Mouse (Mus musculus) midbrain, postnatal 0 days (tissue): ENCODE data around the gene Kalrn. TPM values are rescaled to one million over a fixed set of nuclear protein-coding genes. Genes with fewer than 3 reads are reported as not detected.
A peak's percentile ranks its signal among the peaks of the same experiment; 100 is the strongest.

Experiments used
- ATAC-seq: fragments of 200-750 bp; cut with Nextera tagmentation; 2 replicates; pipeline ENCODE4 v1.8.0; 2017; ENCODE audit warnings: moderate number of reproducible peaks, mild to moderate bottlenecking, moderate TSS enrichment, moderate library complexity; ENCODE audit not compliant: low FRiP score
- DNase-seq: peaks from one replicate; pipeline ENCODE4 v3.0.0-alpha.2; 2015; ENCODE audit warnings: low spot score
- H3K27ac ChIP-seq: fragments of 300-500 bp; sonication (generic); 2 replicates; pipeline ENCODE4 v1.5.1; 2014; ENCODE audit warnings: low read depth, mild to moderate bottlenecking, low read length, mixed read lengths
- H3K27me3 ChIP-seq: fragments of 300-500 bp; sonication (generic); 2 replicates; pipeline ENCODE4 v1.6.1; 2014; ENCODE audit warnings: low read length, control low read depth, mixed read lengths; ENCODE audit not compliant: insufficient read depth
- H3K36me3 ChIP-seq: fragments of 300-500 bp; sonication (generic); 2 replicates; pipeline ENCODE4 v1.6.1; 2014; ENCODE audit warnings: low read length, control low read depth, mixed read lengths; ENCODE audit not compliant: insufficient read depth
- H3K4me1 ChIP-seq: fragments of 300-500 bp; sonication (generic); 2 replicates; pipeline ENCODE4 v1.6.1; 2014; ENCODE audit warnings: mild to moderate bottlenecking, control low read depth, antibody characterized with exemption, low read length, mixed read lengths; ENCODE audit not compliant: insufficient read depth
- H3K4me2 ChIP-seq: fragments of 300-500 bp; sonication (generic); 2 replicates; pipeline ENCODE4 v1.6.1; 2014; ENCODE audit warnings: low read depth, mild to moderate bottlenecking, low read length, mixed read lengths; ENCODE audit not compliant: poor library complexity, severe bottlenecking
- H3K4me3 ChIP-seq: fragments of 300-500 bp; sonication (generic); 2 replicates; pipeline ENCODE4 v1.5.1; 2014; ENCODE audit warnings: low read depth, mild to moderate bottlenecking, low read length, moderate library complexity
- H3K9ac ChIP-seq: fragments of 300-500 bp; sonication (generic); replicated peaks from 2 replicates; pipeline ENCODE4 v1.6.1; 2014; ENCODE audit warnings: mild to moderate bottlenecking, low read length, moderate library complexity, mixed read lengths; ENCODE audit not compliant: poor library complexity, severe bottlenecking
- H3K9me3 ChIP-seq: fragments of 300-500 bp; sonication (generic); 2 replicates; pipeline ENCODE4 v1.6.1; 2016; ENCODE audit warnings: low read length, control low read depth
- CTCF ChIP-seq: IDR thresholded peaks from 2 replicates; pipeline ENCODE4 v1.5.1; 2016; ENCODE audit warnings: antibody characterized with exemption, mild to moderate bottlenecking
- WGBS: fragments of 180-500 bp; shearing (Covaris S2); extraction: QIAGEN DNeasy Blood & Tissue Kit; methylation state at CpG from one replicate; pipeline ENCODE4 v1.1.7; 2014; 5-methylcytosine and 5-hydroxymethylcytosine counted together
- polyA plus RNA-seq: library from polyadenylated mRNA; unstranded; fragments of >200 nt; fragmentation: Nextera tagmentation; extraction: Ambion mirVana; gene quantifications from 2 replicates; pipeline ENCODE4 v1.2.1, GENCODE M21; 2015
- total RNA-seq: library from RNA; depleted of rRNA; stranded (reverse); fragments of >200 nt; gene quantifications from 2 replicates; pipeline ENCODE4 v1.2.3, GENCODE M21; 2014

Kalrn gene
- total and polyA plus RNA-seq, 2 experiments from 2014 or later, result 23.6 to 128 TPM

DNA sequence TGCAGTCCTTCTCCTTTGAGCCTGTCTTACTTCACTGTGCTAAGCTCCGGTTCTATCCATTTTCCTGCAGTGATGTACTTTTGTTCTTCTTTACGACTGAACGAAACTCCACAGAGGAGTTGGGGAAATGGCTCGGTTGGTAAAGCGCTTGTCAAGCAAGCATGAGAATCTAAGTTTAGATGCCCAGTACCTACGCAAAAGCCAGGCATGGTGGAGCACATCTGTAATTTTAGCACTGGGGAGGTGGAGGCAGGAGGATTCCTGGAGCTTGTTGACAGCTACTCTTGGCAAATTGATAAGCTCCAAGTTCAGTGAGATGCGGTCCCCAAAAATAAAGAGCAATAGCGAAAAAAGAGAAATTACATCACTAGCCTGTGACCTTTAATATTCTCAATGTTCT lies 82.1 kb downstream of the Kalrn start:
- Histone ChIP-seq H3K27ac (no peak overlapping the region), H3K36me3 (no peaks in the 10 kb centered on the region), H3K9me3 (no peaks in the 10 kb centered on the region), H3K27me3 (no peaks in the 10 kb centered on the region), H3K4me3 (no peak overlapping the region), H3K4me1 (no peaks in the 10 kb centered on the region), H3K4me2 (no peak overlapping the region), H3K9ac (no peak overlapping the region)
- ATAC-seq (no peak), DNase-seq (no peak)
- no peak for TF ChIP-seq CTCF
- 62% methylated on average over 8 of the region's 8 CpGs for WGBS

- no peak for TF ChIP-seq CTCF
- Histone ChIP-seq H3K9me3 (no peaks in the 10 kb centered on the region), H3K36me3 (no peaks in the 10 kb centered on the region), H3K4me3 (no peak overlapping the region), H3K4me2 (no peak overlapping the region), H3K4me1 (peaks cover 6% of the 10 kb centered on the region; the same call in 1 of the 2 replicates), H3K27ac (no peak overlapping the region), H3K9ac (no peak overlapping the region), H3K27me3 (no peaks in the 10 kb centered on the region)
- no peak for ATAC-seq
- DNase-seq, result no peak
- 56% methylated on average over 8 of the region's 8 CpGs for WGBS
Observed at GRCm38 (mm10) chr16:34490506-34490905, 82.8 kb downstream of the Kalrn start.

GRCm38 (mm10) chr16:34489805-34490325 lies 83.5 kb downstream of the Kalrn start:
- no peak for ATAC-seq
- WGBS, result 47% methylated on average over 3 of the region's 3 CpGs
- H3K4me1 ChIP-seq, result peaks cover 6% of the 10 kb centered on the region; the same call in 1 of the 2 replicates

GRCm38 (mm10) chr16:34487823-34488222 lies 85.5 kb downstream of the Kalrn start:
- no peaks in the 10 kb centered on the region for H3K36me3 ChIP-seq
- no peak overlapping the region for H3K4me2 ChIP-seq
- no peak overlapping the region for H3K4me3 ChIP-seq
- no peak overlapping the region for H3K27ac ChIP-seq
- no peak for ATAC-seq
- peaks cover 6% of the 10 kb centered on the region; the same call in 1 of the 2 replicates for H3K4me1 ChIP-seq
- TF ChIP-seq CTCF, result no peak
- no peaks in the 10 kb centered on the region for H3K9me3 ChIP-seq
- no peaks in the 10 kb centered on the region for H3K27me3 ChIP-seq
- H3K9ac ChIP-seq, result no peak overlapping the region
- DNase-seq, result no peak
- 87% methylated on average over 5 of the region's 5 CpGs for WGBS

More at GRCm38 (mm10) chr16:34489805-34490325, 83.5 kb downstream of the Kalrn start:
- H3K9ac ChIP-seq, result no peak overlapping the region
- no peaks in the 10 kb centered on the region for H3K27me3 ChIP-seq
- H3K9me3 ChIP-seq, result no peaks in the 10 kb centered on the region
- H3K4me3 ChIP-seq, result no peak overlapping the region
- no peak overlapping the region for H3K4me2 ChIP-seq
- no peak for TF ChIP-seq CTCF
- DNase-seq, result no peak
- no peaks in the 10 kb centered on the region for H3K36me3 ChIP-seq
- no peak overlapping the region for H3K27ac ChIP-seq

- H3K27ac ChIP-seq, result no peak overlapping the region
- H3K4me1 ChIP-seq, result peaks cover 6% of the 10 kb centered on the region; the same call in 1 of the 2 replicates
- H3K4me2 ChIP-seq, result no peak overlapping the region
- no peaks in the 10 kb centered on the region for H3K27me3 ChIP-seq
- H3K9me3 ChIP-seq, result no peaks in the 10 kb centered on the region
- ATAC-seq (no peak), DNase-seq (no peak)
- 89% methylated on average over 7 of the region's 7 CpGs for WGBS
- no peak overlapping the region for H3K4me3 ChIP-seq
- TF ChIP-seq CTCF, result no peak
- no peak overlapping the region for H3K9ac ChIP-seq
- no peaks in the 10 kb centered on the region for H3K36me3 ChIP-seq
Observed at GRCm38 (mm10) chr16:34487268-34487667, 86.1 kb downstream of the Kalrn start.

GRCm38 (mm10) chr16:34485483-34485882 lies 87.8 kb downstream of the Kalrn start:
- DNase-seq (peak; percentile 57), ATAC-seq (no peak)
- TF ChIP-seq CTCF, result no peak
- Histone ChIP-seq H3K9me3 (no peaks in the 10 kb centered on the region), H3K27me3 (no peaks in the 10 kb centered on the region), H3K9ac (no peak overlapping the region), H3K4me2 (no peak overlapping the region), H3K27ac (no peak overlapping the region), H3K4me1 (peaks cover 6% of the 10 kb centered on the region; the same call in 1 of the 2 replicates), H3K36me3 (no peaks in the 10 kb centered on the region), H3K4me3 (no peak overlapping the region)
- WGBS, result 72% methylated on average over 6 of the region's 6 CpGs
